Mouse (Mus musculus) thymus, adult 18-20 months (tissue): Measurements from ENCODE around the gene Cdh6.

Source experiments
- DNase-seq, 2 experiments: peaks; one replicate each; pipeline ENCODE4 v3.0.0; 2022; ENCODE audit warnings: mixed read lengths in 2 of 2

The Cdh6 gene

GRCm38 (mm10) chr15:13155418-13155817 lies 18.1 kb downstream of the Cdh6 start:
- DNase-seq: no peak

GRCm38 (mm10) chr15:13141983-13142382 lies 31.5 kb downstream of the Cdh6 start:
- no peak for DNase-seq

- no peak for DNase-seq
Observed at GRCm38 (mm10) chr15:13139662-13140061, 33.8 kb downstream of the Cdh6 start.

GRCm38 (mm10) chr15:13137166-13137565 lies 36.3 kb downstream of the Cdh6 start:
- DNase-seq: no peak

- no peak for DNase-seq
Observed at GRCm38 (mm10) chr15:13134086-13134485, 39.4 kb downstream of the Cdh6 start.

- DNase-seq: no peak
Observed at GRCm38 (mm10) chr15:13133370-13133769, 40.1 kb downstream of the Cdh6 start.

- DNase-seq: no peak
Observed at GRCm38 (mm10) chr15:13132493-13132892, 41.0 kb downstream of the Cdh6 start.

GRCm38 (mm10) chr15:13130246-13130645 lies 43.2 kb downstream of the Cdh6 start:
- no peak for DNase-seq

GRCm38 (mm10) chr15:13100341-13100740 lies 73.1 kb downstream of the Cdh6 start:
- no peak for DNase-seq

- no peak for DNase-seq
Observed at GRCm38 (mm10) chr15:13097861-13098260, 75.6 kb downstream of the Cdh6 start.

- no peak for DNase-seq
Observed at GRCm38 (mm10) chr15:13095406-13095805, 78.1 kb downstream of the Cdh6 start.

- no peak for DNase-seq
Observed at GRCm38 (mm10) chr15:13094881-13095256, 78.6 kb downstream of the Cdh6 start.

GRCm38 (mm10) chr15:13093954-13094880 lies 79.3 kb downstream of the Cdh6 start:
- DNase-seq: no peak

GRCm38 (mm10) chr15:13092064-13092463 lies 81.4 kb downstream of the Cdh6 start:
- DNase-seq: no peak

- DNase-seq: no peak
Observed at GRCm38 (mm10) chr15:13088504-13089058, 84.9 kb downstream of the Cdh6 start.

GRCm38 (mm10) chr15:13084746-13085145 lies 88.7 kb downstream of the Cdh6 start:
- no peak for DNase-seq

GRCm38 (mm10) chr15:13076908-13077669 lies 96.4 kb downstream of the Cdh6 start:
- DNase-seq: no peak

GRCm38 (mm10) chr15:13074047-13074446 lies 99.4 kb downstream of the Cdh6 start:
- no peak for DNase-seq

- DNase-seq: no peak
Observed at GRCm38 (mm10) chr15:13068213-13068516, 105.3 kb downstream of the Cdh6 start.

- no peak for DNase-seq
Observed at GRCm38 (mm10) chr15:13067429-13068212, 105.9 kb downstream of the Cdh6 start.

- DNase-seq: no peak
Observed at GRCm38 (mm10) chr15:13066765-13067164, 106.7 kb downstream of the Cdh6 start.

- no peak for DNase-seq
Observed at GRCm38 (mm10) chr15:13063633-13064032, 109.8 kb downstream of the Cdh6 start.

GRCm38 (mm10) chr15:13057728-13058127 lies 115.7 kb downstream of the Cdh6 start:
- DNase-seq: no peak
